Mouse (Mus musculus) ES-Bruce4 (cell line): Measurements from ENCODE around the gene Tuba3a. TPM values are rescaled to one million over a fixed set of nuclear protein-coding genes. Genes with fewer than 3 reads are reported as not detected.
"Not testable (repeated sequence)": the region's sequence is repeated elsewhere in the genome, so short reads cannot be mapped to it uniquely, and the experiment has no call there.

Source experiments
- H3K27ac ChIP-seq: 2 replicates; pipeline ENCODE4 v1.5.1; 2012; ENCODE audit warnings: low read length, inconsistent platforms; ENCODE audit not compliant: insufficient read depth
- H3K27me3 ChIP-seq: 2 replicates; pipeline ENCODE4 v1.6.1; 2012; ENCODE audit warnings: mild to moderate bottlenecking, low read length, inconsistent platforms; ENCODE audit not compliant: control insufficient read depth, poor library complexity, insufficient read depth, severe bottlenecking
- H3K36me3 ChIP-seq: 2 replicates; pipeline ENCODE4 v1.6.1; 2012; ENCODE audit warnings: inconsistent platforms, mild to moderate bottlenecking, low read length, moderate library complexity; ENCODE audit not compliant: control insufficient read depth, poor library complexity, insufficient read depth, severe bottlenecking
- H3K4me1 ChIP-seq: one replicate; pipeline ENCODE4 v1.8.1; 2011; ENCODE audit warnings: low read length; ENCODE audit not compliant: control insufficient read depth, insufficient read depth
- H3K4me3 ChIP-seq: 2 replicates; pipeline ENCODE4 v1.5.1; 2011; ENCODE audit warnings: low read depth, mild to moderate bottlenecking, low read length
- H3K9ac ChIP-seq: 2 replicates; pipeline ENCODE4 v1.6.1; 2012; ENCODE audit warnings: low read depth, mild to moderate bottlenecking, inconsistent platforms; ENCODE audit not compliant: poor library complexity, severe bottlenecking
- H3K9me3 ChIP-seq: replicated peaks from 2 replicates; pipeline ENCODE4 v1.6.1; 2012; ENCODE audit warnings: mild to moderate bottlenecking, low read length, inconsistent platforms; ENCODE audit not compliant: control insufficient read depth, poor library complexity, insufficient read depth, severe bottlenecking
- CTCF ChIP-seq: IDR thresholded peaks from one replicate; pipeline ENCODE4 v1.8.1; 2011; ENCODE audit warnings: low read depth, low read length
- EP300 ChIP-seq: IDR thresholded peaks from 2 replicates; pipeline ENCODE4 v1.6.1; 2011; ENCODE audit warnings: low read depth, low read length; ENCODE audit not compliant: insufficient read depth
- POLR2A ChIP-seq: IDR thresholded peaks from one replicate; pipeline ENCODE4 v1.8.1; 2011; ENCODE audit warnings: low read length; ENCODE audit not compliant: insufficient read depth
- polyA plus RNA-seq: library from polyadenylated mRNA; stranded (reverse); fragments of >200 nt; gene quantifications from 2 replicates; pipeline ENCODE4 v1.2.4, GENCODE M21; 2011; ENCODE audit warnings: low read depth; ENCODE audit not compliant: missing spikeins, insufficient read depth, insufficient read length

Gene Tuba3a
- polyA plus RNA-seq, 1 experiment, result 2.2 TPM

DNA sequence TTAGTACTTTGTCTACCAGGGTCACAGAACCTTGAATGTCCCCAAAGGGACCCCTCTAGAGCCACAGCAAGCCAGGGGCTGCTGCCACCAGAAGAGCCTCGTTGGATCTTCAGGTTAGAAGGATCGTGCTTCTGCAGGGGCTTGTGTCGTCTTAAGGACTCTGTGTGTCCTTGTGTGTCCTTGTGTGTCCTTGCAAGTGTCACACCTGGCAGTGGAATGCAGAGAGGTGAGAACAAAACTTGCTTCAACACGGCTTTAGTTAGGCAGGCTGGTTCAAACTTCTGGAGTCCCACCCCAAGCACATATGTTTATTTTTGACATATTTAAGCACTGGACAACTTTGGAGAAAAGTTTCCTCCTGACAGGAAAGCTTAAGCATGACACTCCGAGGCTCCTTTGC is 2.9 kb upstream of the Tuba3a start:
- Histone ChIP-seq H3K27ac (no peak overlapping the region), H3K9me3 (peaks cover 6% of the 10 kb centered on the region; the same call in 1 of the 2 replicates), H3K4me1 (no peaks in the 10 kb centered on the region), H3K36me3 (no peaks in the 10 kb centered on the region), H3K4me3 (no peak overlapping the region), H3K9ac (no peak overlapping the region), H3K27me3 (0 out of 2 replicates have a peak, but pooled peaks cover 2% of the 10 kb centered on the region)
- no peak for TF ChIP-seq EP300
- TF ChIP-seq POLR2A, result no peak
- no peak for TF ChIP-seq CTCF

DNA sequence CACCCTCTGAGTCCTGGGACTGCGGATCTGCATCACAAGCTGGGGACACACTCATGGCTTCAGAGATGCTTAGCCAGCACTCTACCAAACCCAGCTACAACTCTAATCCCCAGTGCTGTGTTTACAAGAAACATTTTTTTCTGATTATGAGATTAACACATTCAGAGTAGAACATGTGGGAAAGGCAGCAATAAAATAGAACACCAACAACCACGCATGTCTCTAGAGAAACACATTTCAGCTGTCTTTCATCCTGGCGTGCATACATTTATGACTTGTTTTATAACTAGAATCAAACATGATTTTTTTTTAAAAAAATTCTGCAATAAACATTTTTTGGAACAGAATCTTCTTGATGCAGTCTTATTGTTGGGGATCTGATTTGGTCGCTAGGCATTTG is 1.1 kb upstream of the Tuba3a start:
- H3K9ac ChIP-seq, result no peak overlapping the region
- H3K36me3 ChIP-seq, result no peaks in the 10 kb centered on the region
- H3K9me3 ChIP-seq, result peaks cover 4% of the 10 kb centered on the region; the same call in 1 of the 2 replicates
- H3K27ac ChIP-seq, result no peak overlapping the region
- TF ChIP-seq POLR2A (no peak), EP300 (no peak), CTCF (no peak)
- no peak overlapping the region for H3K4me3 ChIP-seq
- 0 out of 2 replicates have a peak, but pooled peaks cover 2% of the 10 kb centered on the region for H3K27me3 ChIP-seq
- no peaks in the 10 kb centered on the region for H3K4me1 ChIP-seq

DNA sequence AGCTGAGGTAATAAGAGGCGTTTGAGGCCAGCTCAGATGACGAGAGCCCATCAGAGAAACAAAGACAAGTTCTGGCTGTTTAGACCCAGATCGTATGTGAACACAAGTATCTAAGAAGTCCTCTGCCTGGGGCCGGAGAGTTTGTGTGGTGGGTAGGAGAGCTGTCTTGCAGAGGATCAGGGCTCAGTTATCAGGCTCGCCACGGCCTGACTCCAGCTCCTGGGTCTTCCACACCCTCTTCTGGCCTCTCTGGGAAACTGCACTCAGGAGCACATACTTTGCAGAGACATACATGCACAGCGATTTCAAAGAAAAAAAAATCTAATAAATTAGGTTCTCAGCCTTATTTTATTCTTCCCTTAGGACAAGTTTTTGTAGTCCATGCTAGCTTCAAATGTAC is 1.1 kb downstream of the Tuba3a start:
- Histone ChIP-seq H3K9ac (no peak overlapping the region), H3K27me3 (0 out of 2 replicates have a peak, but pooled peaks cover 2% of the 10 kb centered on the region), H3K4me3 (no peak overlapping the region), H3K36me3 (no peaks in the 10 kb centered on the region), H3K4me1 (no peaks in the 10 kb centered on the region), H3K9me3 (peaks cover 4% of the 10 kb centered on the region; the same call in 1 of the 2 replicates), H3K27ac (no peak overlapping the region)
- no peak for TF ChIP-seq EP300
- TF ChIP-seq POLR2A, result no peak
- peak; percentile 8 for TF ChIP-seq CTCF

DNA sequence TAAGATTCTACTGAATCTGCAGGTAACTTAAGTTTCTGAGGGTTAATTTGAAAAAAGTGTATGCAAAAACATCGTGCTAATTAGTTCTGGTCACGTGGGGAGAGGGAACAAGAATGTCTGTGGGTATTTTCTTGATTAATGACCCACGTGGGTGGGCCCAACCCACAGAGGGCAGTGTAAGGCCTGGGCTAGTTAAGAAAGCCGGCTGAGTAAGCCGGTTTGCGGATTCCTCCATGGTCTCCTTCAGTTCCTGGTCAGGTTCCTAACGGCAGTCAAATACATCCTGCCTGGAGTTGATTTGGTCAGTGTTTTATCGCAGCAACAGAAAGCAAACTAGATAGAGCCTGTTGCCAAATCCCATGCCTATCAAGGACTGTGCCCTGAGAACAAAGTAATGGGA is 1.6 kb downstream of the Tuba3a start:
- TF ChIP-seq POLR2A, result no peak
- no peak for TF ChIP-seq CTCF
- no peak for TF ChIP-seq EP300
- no peak overlapping the region for H3K27ac ChIP-seq
- no peak overlapping the region for H3K4me3 ChIP-seq
- no peak overlapping the region for H3K9ac ChIP-seq
- 0 out of 2 replicates have a peak, but pooled peaks cover 2% of the 10 kb centered on the region for H3K27me3 ChIP-seq
- H3K4me1 ChIP-seq, result no peaks in the 10 kb centered on the region
- H3K9me3 ChIP-seq, result peaks cover 4% of the 10 kb centered on the region; the same call in 1 of the 2 replicates
- H3K36me3 ChIP-seq, result no peaks in the 10 kb centered on the region

DNA sequence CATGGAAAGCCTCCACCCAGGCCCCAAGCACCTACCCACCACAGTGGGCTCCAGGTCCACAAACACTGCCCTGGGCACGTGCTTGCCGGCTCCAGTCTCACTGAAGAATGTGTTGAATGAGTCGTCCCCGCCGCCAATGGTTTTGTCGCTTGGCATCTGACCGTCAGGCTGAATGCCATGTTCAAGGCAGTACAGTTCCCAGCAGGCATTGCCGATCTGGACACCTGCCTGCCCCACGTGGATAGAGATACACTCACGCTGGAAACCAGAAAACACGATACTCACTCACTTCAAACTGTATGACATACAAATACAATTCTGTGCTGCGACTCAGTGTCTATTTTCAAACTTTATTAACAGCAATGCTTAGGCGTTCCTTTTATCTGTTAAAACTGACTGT is 3.1 kb downstream of the Tuba3a start:
- not testable (repeated sequence) for H3K27ac ChIP-seq, H3K4me1 ChIP-seq, H3K9me3 ChIP-seq, H3K36me3 ChIP-seq, H3K4me3 ChIP-seq, H3K27me3 ChIP-seq, H3K9ac ChIP-seq

DNA sequence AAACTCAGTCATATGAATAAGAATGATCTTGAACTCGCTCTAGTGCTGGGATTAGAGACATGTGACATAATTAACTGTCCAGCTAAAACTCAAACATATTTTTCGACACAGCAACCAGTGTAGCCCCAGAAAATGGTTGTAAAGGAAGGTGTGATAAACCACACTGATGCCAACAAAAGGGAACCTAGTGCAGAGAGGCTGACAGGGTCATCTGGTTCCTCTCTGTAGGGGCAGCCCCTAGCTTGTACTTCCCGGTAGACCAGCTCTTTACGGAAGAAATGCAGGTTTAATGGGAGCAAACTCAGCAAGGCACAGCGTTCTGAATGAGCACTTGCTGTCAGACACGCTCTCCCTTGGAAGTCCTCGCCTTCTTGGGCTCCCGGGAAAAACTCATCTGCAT is 6.1 kb downstream of the Tuba3a start:
- no peak overlapping the region for H3K27ac ChIP-seq
- H3K4me3 ChIP-seq, result no peak overlapping the region
- H3K9me3 ChIP-seq, result no peaks in the 10 kb centered on the region; the same call in 1 of the 2 replicates
- TF ChIP-seq CTCF (no peak), EP300 (no peak), POLR2A (no peak)
- H3K36me3 ChIP-seq, result no peaks in the 10 kb centered on the region
- no peak overlapping the region for H3K9ac ChIP-seq
- H3K4me1 ChIP-seq, result no peaks in the 10 kb centered on the region
- H3K27me3 ChIP-seq, result no peaks in the 10 kb centered on the region
